In genomic region chr13:48974699-48975098, GRCm38 (mm10) we compare ENCODE assay signal across 18 mouse cellular contexts. TPM values are rescaled to one million over a fixed set of nuclear protein-coding genes. Genes with fewer than 3 reads are reported as not detected.
DNase-seq lines count a peak whose midpoint lies in the region; TF ChIP-seq lines count a peak whose summit lies in the region.
"Had no signal": no experiment of that assay in that cellular context is flagged by ENCODE, and none has a peak within 500 bp of the region (broad histone marks: within the 10 kb centered on the region; RNA-seq: fewer than 3 reads in every experiment).

No protein-coding gene starts in this region.

- no peak overlapping the region for H3K4me3 ChIP-seq in C2C12 (ENCODE audit: insufficient read depth, poor library complexity, severe bottlenecking)
- H3K4me3 ChIP-seq in MEL (ENCODE audit: control insufficient read depth in 1 of 2, insufficient read depth in 1 of 2, low read depth in 2 of 2, low read length in 2 of 2), result no peak overlapping the region
- H3K4me3 ChIP-seq in myocyte, result no peak overlapping the region
- H3K4me3 ChIP-seq: embryonic facial prominence, embryonic 12.5 days; forebrain, embryonic 15.5 days; heart, embryonic 10.5 days; hindbrain, embryonic 13.5 days had no signal

- TF ChIP-seq EP300 in MEL (IDR thresholded peaks at IDR 0.05; ENCODE audit: low read depth in 1 of 2, low read length in 2 of 2), result no peak

- no peaks in the 10 kb centered on the region for H3K9me3 ChIP-seq in MEL (replicated peaks; ENCODE audit: insufficient read depth, low read length)
- H3K9me3 ChIP-seq: embryonic facial prominence, embryonic 12.5 days; forebrain, embryonic 15.5 days; heart, embryonic 10.5 days; hindbrain, embryonic 13.5 days had no signal

- no peak overlapping the region for H3ac ChIP-seq in C2C12 (ENCODE audit: control insufficient read depth, insufficient read length, low read depth)
- H3ac ChIP-seq in myocyte (ENCODE audit: control insufficient read depth, insufficient read length), result no peak overlapping the region

- no peak for TF ChIP-seq RAD21 in MEL (IDR thresholded peaks at IDR 0.05; ENCODE audit: low read depth, low read length)

- TF ChIP-seq POLR2A in MEL (IDR thresholded peaks at IDR 0.05; ENCODE audit: control insufficient read depth in 1 of 2, insufficient read depth in 1 of 2, low read depth in 1 of 2, low read length in 2 of 2, poor library complexity in 1 of 2) (no peak), myocyte (IDR thresholded peaks at IDR 0.05; ENCODE audit: insufficient read length, low read depth) (no peak)

- TF ChIP-seq CTCF in C2C12 (IDR thresholded peaks at IDR 0.05; ENCODE audit: control insufficient read depth, insufficient read depth, insufficient read length) (no peak), MEL (IDR thresholded peaks at IDR 0.05 in 2 of 3, conservative IDR thresholded peaks at IDR 0.05 in 1 of 3; ENCODE audit: control insufficient read depth in 1 of 3, insufficient read depth in 1 of 3, low read depth in 2 of 3, low read length in 3 of 3, poor library complexity in 1 of 3, severe bottlenecking in 1 of 3) (no peak)

- peaks cover 5% of the 10 kb centered on the region for H3K36me3 ChIP-seq in C2C12 (ENCODE audit: control insufficient read depth, insufficient read depth)
- H3K36me3 ChIP-seq in MEL (ENCODE audit: control insufficient read depth in 1 of 2, insufficient read depth in 2 of 2, low read length in 2 of 2), result no peaks in the 10 kb centered on the region; a peak in 1 of 4 replicates
- peaks cover 8% of the 10 kb centered on the region for H3K36me3 ChIP-seq in myocyte (ENCODE audit: control insufficient read depth, insufficient read depth)
- H3K36me3 ChIP-seq: forebrain, embryonic 15.5 days; hindbrain, embryonic 13.5 days had no signal

- H3K79me2 ChIP-seq in C2C12 (ENCODE audit: control insufficient read depth, insufficient read depth), result no peaks in the 10 kb centered on the region
- H3K79me2 ChIP-seq in MEL (ENCODE audit: control insufficient read depth, insufficient read depth, low read length, poor library complexity), result no peaks in the 10 kb centered on the region
- H3K79me2 ChIP-seq in myocyte (ENCODE audit: control insufficient read depth, insufficient read depth), result peaks cover 4% of the 10 kb centered on the region

- H3K9ac ChIP-seq in MEL (ENCODE audit: control insufficient read depth, low read depth, low read length, poor library complexity, severe bottlenecking), result no peak overlapping the region
- H3K9ac ChIP-seq: embryonic facial prominence, embryonic 12.5 days; forebrain, embryonic 15.5 days; hindbrain, embryonic 13.5 days had no signal

- DNase-seq in heart, adult 11 months, result peak; percentile 82
- no peak for DNase-seq in heart, postnatal 14 days
- DNase-seq in MEL (ENCODE audit: low read depth, low spot score), result peak; percentile 31
- DNase-seq in frontal cortex, postnatal 14 days (ENCODE audit: low spot score in 2 of 2), result no peak
- no peak for DNase-seq in left cerebral cortex, adult 8-10 months (ENCODE audit: low spot score in 2 of 2)
- DNase-seq: adrenal gland, adult 8-10 months; adrenal gland, postnatal 36 days; cerebellum, adult 8-10 months; cerebellum, postnatal 14 days; heart, adult 18-20 months; heart, postnatal 10 days had no signal

- no peaks in the 10 kb centered on the region for H3K27me3 ChIP-seq in C2C12 (ENCODE audit: control insufficient read depth, insufficient read depth, insufficient read length)
- no peaks in the 10 kb centered on the region for H3K27me3 ChIP-seq in MEL (ENCODE audit: control insufficient read depth in 1 of 2, insufficient read depth in 2 of 2, low read length in 2 of 2)
- no peaks in the 10 kb centered on the region for H3K27me3 ChIP-seq in myocyte (ENCODE audit: control insufficient read depth, insufficient read depth, insufficient read length)
- H3K27me3 ChIP-seq: embryonic facial prominence, embryonic 12.5 days; forebrain, embryonic 15.5 days; hindbrain, embryonic 13.5 days had no signal

- intact Hi-C loops in heart, postnatal 14 days (cut with DNase I), result no loop called here

- no peak overlapping the region for H3K4me2 ChIP-seq in myocyte (ENCODE audit: low read depth)
- H3K4me2 ChIP-seq: embryonic facial prominence, embryonic 12.5 days; forebrain, embryonic 15.5 days; hindbrain, embryonic 13.5 days had no signal

- no peaks in the 10 kb centered on the region for H3K79me3 ChIP-seq in C2C12 (ENCODE audit: low read depth)

- peaks cover under 1 to 3% of the 10 kb centered on the region in 2 experiments; a peak in 3 of 4 replicates for H3K4me1 ChIP-seq in MEL (ENCODE audit: control insufficient read depth in 1 of 2, insufficient read depth in 2 of 2, low read length in 2 of 2)

- H3K27ac ChIP-seq in MEL (ENCODE audit: control insufficient read depth, low read depth, low read length), result no peak overlapping the region
- H3K27ac ChIP-seq: embryonic facial prominence, embryonic 12.5 days; forebrain, embryonic 15.5 days; heart, embryonic 10.5 days; hindbrain, embryonic 13.5 days; hindbrain, postnatal 0 days had no signal

TF ChIP-seq in C2C12, 6 proteins besides CTCF, POLR2A, EP300 and RAD21:
- TF ChIP-seq MYOG (IDR thresholded peaks at IDR 0.05; ENCODE audit: control insufficient read depth, extremely low read depth, insufficient read length) (no peak), MAX (IDR thresholded peaks at IDR 0.05) (no peak), CEBPB (IDR thresholded peaks at IDR 0.05; ENCODE audit: low read depth) (peak; percentile 4)

TF ChIP-seq in MEL, 35 proteins besides CTCF, POLR2A, EP300 and RAD21:
- no peak for TF ChIP-seq POLR2AphosphoS5 (IDR thresholded peaks at IDR 0.05; ENCODE audit: borderline replicate concordance, low read depth, low read length)
- no peak for TF ChIP-seq TBP (IDR thresholded peaks at IDR 0.05; ENCODE audit: low read depth, low read length)

TF ChIP-seq in myocyte, 11 proteins besides CTCF, POLR2A, EP300 and RAD21:
- TF ChIP-seq POLR2AphosphoS2 (IDR thresholded peaks at IDR 0.05; ENCODE audit: insufficient read length, low read depth) (peak; percentile 59), REST (IDR thresholded peaks at IDR 0.05; ENCODE audit: insufficient read depth, insufficient read length) (no peak), CEBPB (IDR thresholded peaks at IDR 0.05; ENCODE audit: insufficient read depth, poor library complexity, severe bottlenecking) (peak; percentile 93)

RNA-seq across cellular contexts. Expression of gene Fam120a, which starts 6.9 kb away (rescaled TPM):
- 100 to 1,000 TPM; 107 to 109 TPM for total RNA-seq in heart, postnatal 14 days (2021)
- polyA plus RNA-seq in C2C12 (2012; fragmentation: generic; extraction: Trizol) (73.5 TPM), MEL (2012; ENCODE audit: insufficient read depth in 1 of 2, insufficient read length in 2 of 2, low read depth in 1 of 2, low replicate concordance in 2 of 2, missing spikeins in 1 of 2) (100 to 1,000 TPM in 1 of 2 experiments, 10 to 100 TPM in 1; 66.2 to 119 TPM), myocyte (2012; fragmentation: generic; extraction: Trizol) (76.9 TPM)
- 81.3 and 82.7 TPM in 2 replicates for total RNA-seq in MEL (2012; rRNA removed)
- 100 to 1,000 TPM; 101 to 104 (median 102) TPM for total RNA-seq in left cerebral cortex, adult 8-10 months (2022)

Comparison
In these comparisons a context has a peak if more than half of its experiments do, and no peak if none do; other contexts are left out.
1. DNase-seq: peak in heart, adult 11 months (single experiment) and MEL (single experiment); none in heart, postnatal 14 days (0 of 2), frontal cortex, postnatal 14 days (0 of 2) and left cerebral cortex, adult 8-10 months (0 of 2).